Mouse (Mus musculus) heart, adult 8-10 months (tissue): ENCODE measurements around the gene Hist2h2be. TPM values are rescaled to one million over a fixed set of nuclear protein-coding genes. Genes with fewer than 3 reads are reported as not detected.
A peak's percentile ranks its signal among the peaks of the same experiment; 100 is the strongest.
"Not testable (repeated sequence)": the region's sequence is repeated elsewhere in the genome, so short reads cannot be mapped to it uniquely, and the experiment has no call there.

Source experiments
- DNase-seq: peaks from one replicate; pipeline ENCODE4 v3.0.0; 2022; ENCODE audit warnings: low spot score
- microRNA-seq: library from miRNA; unstranded; fragments of <30 nt; microRNA quantifications from one replicate; pipeline ENCODE4 v1.2.0, GENCODE M21; 2022
- total RNA-seq, 4 experiments: library from RNA; stranded (reverse); gene quantifications; 2 replicates each; pipeline ENCODE4 v1.2.4; 2022

The Hist2h2be gene
- total RNA-seq, 4 experiments from 2014 or later, result 8.3 to 10.2 (median 9.8) TPM

- peak; percentile 93 for DNase-seq
Observed at GRCm38 (mm10) chr3:96262216-96262875, 41.4 kb downstream of the Hist2h2be start.

- peak; percentile 99 for DNase-seq
Observed at GRCm38 (mm10) chr3:96262979-96263550, 42.1 kb downstream of the Hist2h2be start, which contains the start of gene Hist2h4. Hist2h4 (minus strand) TSS chr3:96263311.

- DNase-seq, result no peak
Observed at GRCm38 (mm10) chr3:96263558-96264403, 42.9 kb downstream of the Hist2h2be start.

GRCm38 (mm10) chr3:96264404-96264949 lies 43.6 kb downstream of the Hist2h2be start:
- DNase-seq, result no peak

GRCm38 (mm10) chr3:96266132-96266710 lies 45.3 kb downstream of the Hist2h2be start:
- no peak for DNase-seq

- DNase-seq, result no peak
Observed at GRCm38 (mm10) chr3:96267541-96267940, 46.6 kb downstream of the Hist2h2be start.

GRCm38 (mm10) chr3:96268051-96268775 lies 47.3 kb downstream of the Hist2h2be start, which contains the start of gene Hist2h3b:
Hist2h3b (plus strand) TSS chr3:96268654.
- peak; percentile 86 for DNase-seq

GRCm38 (mm10) chr3:96268776-96269378 lies 48.0 kb downstream of the Hist2h2be start:
- not testable (repeated sequence) for DNase-seq

GRCm38 (mm10) chr3:96269511-96270474 lies 48.9 kb downstream of the Hist2h2be start, which contains the start of gene Hist2h2bb:
Hist2h2bb (plus strand) TSS chr3:96269752.
- peak; percentile 96 for DNase-seq

Small RNAs within 50 kb of the gene (microRNA-seq; reads per million reads assigned to microRNA genes)
- gene Gm44492 (not detected), gene Gm47311 (not detected), gene Gm47313 (not detected)

Other genes with a start within 250 kb of the Hist2h2be start
- gene Plekho1, start 225.1 kb upstream of the Hist2h2be start, total RNA-seq, result 10 to 100 TPM; 55.7 to 68.3 (median 61.1) TPM
- gene Vps45, start 162.7 kb upstream of the Hist2h2be start, total RNA-seq, result 10 to 100 TPM; 27.2 to 33.8 (median 30.0) TPM
- 10 to 100 TPM; 55.4 to 63.1 (median 59.8) TPM for gene Otud7b, start 116.6 kb upstream of the Hist2h2be start, total RNA-seq
- 1 to 10 TPM; 1.7 to 3.0 (median 2.2) TPM for gene Mtmr11, start 59.1 kb upstream of the Hist2h2be start, total RNA-seq
- 10 to 100 TPM; 14.1 to 17.2 (median 16.2) TPM for gene Sf3b4, start 48.8 kb upstream of the Hist2h2be start, total RNA-seq
- 1 to 10 TPM; 1.6 to 7.0 (median 4.2) TPM for gene Sv2a, start 40.0 kb upstream of the Hist2h2be start, total RNA-seq
- 10 to 100 TPM; 24.1 to 35.6 (median 29.8) TPM for gene Bola1, start 1.4 kb upstream of the Hist2h2be start, total RNA-seq
- gene Hist2h2ab, start 1.3 kb upstream of the Hist2h2be start, total RNA-seq, result 1 to 10 TPM; 1.4 to 3.6 (median 2.9) TPM
- gene Hist2h2ac, start 239 bp upstream of the Hist2h2be start, total RNA-seq, result 10 to 100 TPM; 17.5 to 26.5 (median 24.3) TPM
- 1 to 10 TPM; 4.1 to 8.4 (median 6.8) TPM for gene Hist2h3c2, start 18.0 kb downstream of the Hist2h2be start, total RNA-seq
- gene Hist2h2aa2, start 19.2 kb downstream of the Hist2h2be start, total RNA-seq, result 100 to 1,000 TPM; 141 to 256 (median 216) TPM
- 10 to 100 TPM in 3 of 4 experiments, 1 to 10 TPM in 1; 8.5 to 81.5 (median 26.6) TPM for gene Hist2h2aa1, start 24.4 kb downstream of the Hist2h2be start, total RNA-seq
- gene Hist2h3c1, start 25.6 kb downstream of the Hist2h2be start, total RNA-seq, result not detected
- gene Hist2h4, start 42.2 kb downstream of the Hist2h2be start, total RNA-seq, result 10 to 100 TPM; 10.8 to 16.2 (median 12.3) TPM
- 10 to 100 TPM; 12.2 to 24.7 (median 15.9) TPM for gene Hist2h3b, start 47.5 kb downstream of the Hist2h2be start, total RNA-seq
- gene Hist2h2bb, start 48.6 kb downstream of the Hist2h2be start, total RNA-seq, result 10 to 100 TPM; 28.0 to 42.3 (median 33.7) TPM
- gene Fcgr1, start 72.8 kb downstream of the Hist2h2be start, total RNA-seq, result 1 to 10 TPM in 1 of 4 experiments, under 1 TPM in 3; 0.38 to 1.1 (median 0.66) TPM
- gene BC107364, start 231.2 kb downstream of the Hist2h2be start, total RNA-seq, result not detected